Mouse (Mus musculus) gastrocnemius, postnatal 25 days (tissue): ENCODE measurements at regions not wholly inside any gene's neighbourhood (a gene's known extent, or its start where the extent isn't known, plus 50 kb on each side); places are given as distances from the start of the nearest gene placed in this dataset.

Experiments used
- DNase-seq: peaks from one replicate; pipeline ENCODE4 v3.0.0; 2022

GRCm38 (mm10) chr12:26631111-26631794 is 162.2 kb downstream of the Cmpk2 start:
- DNase-seq = no peak

GRCm38 (mm10) chr12:26621135-26621932 is 152.3 kb downstream of the Cmpk2 start:
- no peak for DNase-seq

- no peak for DNase-seq
These were observed 151.6 kb downstream of the Cmpk2 start for GRCm38 (mm10) chr12:26620501-26621134.

GRCm38 (mm10) chr12:26617969-26618368 is 149.0 kb downstream of the Cmpk2 start:
- no peak for DNase-seq

- no peak for DNase-seq
These were observed 144.2 kb downstream of the Cmpk2 start for GRCm38 (mm10) chr12:26613086-26613705.

- no peak for DNase-seq
These were observed 141.1 kb downstream of the Cmpk2 start for GRCm38 (mm10) chr12:26610079-26610478.

- DNase-seq = no peak
These were observed 129.5 kb downstream of the Cmpk2 start for GRCm38 (mm10) chr12:26598501-26598900.

- no peak for DNase-seq
These were observed 123.1 kb downstream of the Cmpk2 start for GRCm38 (mm10) chr12:26592125-26592524.

GRCm38 (mm10) chr12:26589091-26589490 is 120.1 kb downstream of the Cmpk2 start:
- no peak for DNase-seq

GRCm38 (mm10) chr12:26577438-26577837 is 108.4 kb downstream of the Cmpk2 start:
- no peak for DNase-seq

- no peak for DNase-seq
These were observed 102.6 kb downstream of the Cmpk2 start for GRCm38 (mm10) chr12:26571602-26572001.

- no peak for DNase-seq
These were observed 98.4 kb downstream of the Cmpk2 start for GRCm38 (mm10) chr12:26567435-26567834.

- DNase-seq = no peak
These were observed 93.9 kb downstream of the Cmpk2 start for GRCm38 (mm10) chr12:26562858-26563257.

GRCm38 (mm10) chr12:26559560-26559959 is 90.6 kb downstream of the Cmpk2 start:
- no peak for DNase-seq

- DNase-seq = no peak
These were observed 88.4 kb downstream of the Cmpk2 start for GRCm38 (mm10) chr12:26557411-26557810.

- DNase-seq = no peak
These were observed 82.3 kb downstream of the Cmpk2 start for GRCm38 (mm10) chr12:26551168-26551926.

- DNase-seq = no peak
These were observed 78.5 kb downstream of the Cmpk2 start for GRCm38 (mm10) chr12:26547466-26547865.

GRCm38 (mm10) chr12:26546361-26546760 is 77.4 kb downstream of the Cmpk2 start:
- DNase-seq = no peak

GRCm38 (mm10) chr12:26543463-26543862 is 74.5 kb downstream of the Cmpk2 start:
- DNase-seq = no peak

- DNase-seq = no peak
These were observed 73.4 kb downstream of the Cmpk2 start for GRCm38 (mm10) chr12:26542451-26542850.

- no peak for DNase-seq
These were observed 66.4 kb downstream of the Cmpk2 start for GRCm38 (mm10) chr12:26535261-26535890.
